Mouse (Mus musculus) liver, embryonic 14.5 days (tissue): Measurements from ENCODE around the gene Tnfaip8l1. TPM values are rescaled to one million over a fixed set of nuclear protein-coding genes. Genes with fewer than 3 reads are reported as not detected.

Experiments used
- ATAC-seq: fragments of 200-750 bp; cut with Nextera tagmentation; 2 replicates; pipeline ENCODE4 v1.8.0; 2017; ENCODE audit warnings: moderate number of reproducible peaks, mild to moderate bottlenecking, moderate library complexity; ENCODE audit not compliant: insufficient read depth
- DNase-seq, 3 experiments: peaks; one replicate each; pipeline ENCODE4 v3.0.0-alpha.2; 2012 to 2013; ENCODE audit warnings: low read depth in 3 of 3, low spot score in 3 of 3
- H3K27ac ChIP-seq: fragments of 300-500 bp; sonication (generic); 2 replicates; pipeline ENCODE4 v1.5.1; 2014; ENCODE audit warnings: moderate library complexity, mild to moderate bottlenecking, control low read depth, inconsistent platforms
- H3K27me3 ChIP-seq: fragments of 300-500 bp; sonication (generic); 2 replicates; pipeline ENCODE4 v1.6.1; 2014; ENCODE audit warnings: mild to moderate bottlenecking, low read length, moderate library complexity; ENCODE audit not compliant: control insufficient read depth, insufficient read depth
- H3K36me3 ChIP-seq: fragments of 300-500 bp; sonication (generic); replicated peaks from 2 replicates; pipeline ENCODE4 v1.6.1; 2014; ENCODE audit warnings: low read depth; ENCODE audit not compliant: control insufficient read depth, insufficient read depth
- H3K4me1 ChIP-seq, 2 experiments: fragments of 200-500 bp in 1 of 2; fragments of 300-500 bp in 1 of 2; sonication (generic) in 1 of 2; replicated peaks; 2 replicates each; pipeline ENCODE4 v1.6.1; 2012 to 2014; ENCODE audit warnings: antibody characterized with exemption in 1 of 2, inconsistent platforms in 1 of 2, low read length in 1 of 2; ENCODE audit not compliant: control insufficient read depth in 2 of 2, insufficient read depth in 2 of 2
- H3K4me2 ChIP-seq: fragments of 300-500 bp; sonication (generic); 2 replicates; pipeline ENCODE4 v1.6.1; 2014; ENCODE audit warnings: low read depth, mild to moderate bottlenecking, control low read depth, moderate library complexity
- H3K4me3 ChIP-seq, 2 experiments: fragments of 200-500 bp in 1 of 2; fragments of 300-500 bp in 1 of 2; sonication (generic) in 1 of 2; 2 replicates each; pipeline ENCODE4 v1.5.1; 2012 to 2014; ENCODE audit warnings: low read depth in 2 of 2, low read length in 2 of 2, mild to moderate bottlenecking in 2 of 2, control low read depth in 1 of 2, inconsistent platforms in 1 of 2, moderate library complexity in 1 of 2; ENCODE audit not compliant: insufficient read depth in 1 of 2
- H3K9ac ChIP-seq: fragments of 300-500 bp; sonication (generic); replicated peaks from 2 replicates; pipeline ENCODE4 v1.6.1; 2014; ENCODE audit warnings: mild to moderate bottlenecking, control low read depth, moderate library complexity
- H3K9me3 ChIP-seq: fragments of 300-500 bp; sonication (generic); 2 replicates; pipeline ENCODE4 v1.6.1; 2016; ENCODE audit warnings: low read length, mixed read lengths; ENCODE audit not compliant: control insufficient read depth
- CTCF ChIP-seq: IDR thresholded peaks from 2 replicates; pipeline ENCODE4 v1.5.1; 2016; ENCODE audit warnings: antibody characterized with exemption, low read depth, control low read depth
- EP300 ChIP-seq: IDR thresholded peaks from 2 replicates; pipeline ENCODE4 v1.6.1; 2016; ENCODE audit warnings: antibody characterized with exemption, low read depth
- WGBS: fragments of 180-500 bp; shearing (Covaris S2); extraction: QIAGEN DNeasy Blood & Tissue Kit; methylation state at CpG from one replicate; pipeline ENCODE4 v1.1.7; 2014; ENCODE audit not compliant: insufficient replicate concordance; 5-methylcytosine and 5-hydroxymethylcytosine counted together
- polyA plus RNA-seq, 2 experiments: library from polyadenylated mRNA; depleted of rRNA in 1 of 2; stranded (reverse) in 1 of 2; unstranded in 1 of 2; fragments of >200 nt; fragmentation: Nextera tagmentation in 1 of 2; extraction: Ambion mirVana in 1 of 2; gene quantifications; 2 replicates each; pipeline versions ENCODE4 v1.2.1 to v1.2.3; 2012 to 2014

The Tnfaip8l1 gene
- 1.5 and 1.8 TPM in 2 replicates for polyA plus RNA-seq (2012; rRNA removed)
- polyA plus RNA-seq (2014; fragmentation: Nextera tagmentation; extraction: Ambion mirVana): 2.4 and 2.7 TPM in 2 replicates

GRCm38 (mm10) chr17:56162231-56162774, at the start of gene Tnfaip8l1:
Tnfaip8l1 (plus strand) TSS chr17:56162477.
- Histone ChIP-seq H3K9ac (peak within 1 kb of the TSS; percentile 14; the same call in 1 of the 2 replicates), H3K36me3 (no peaks in the 10 kb centered on the region), H3K4me2 (peak within 1 kb of the TSS; percentile 71), H3K27me3 (no peaks in the 10 kb centered on the region), H3K27ac (no peak within 1 kb of the TSS), H3K4me1 (peaks cover 0 to 9% of the 10 kb centered on the region in 2 experiments; a peak in 2 of 4 replicates), H3K9me3 (no peaks in the 10 kb centered on the region), H3K4me3 (peak within 1 kb of the TSS; percentile 38 to 59)
- WGBS: 2% methylated on average over 30 of the region's 30 CpGs
- TF ChIP-seq CTCF (peak; percentile 17; the same call in 1 of the 2 replicates), EP300 (no peak)
- DNase-seq (peak; percentile 83 to 86 (median 85)), ATAC-seq (peak; percentile 98)

- DNase-seq (no peak), ATAC-seq (no peak)
- H3K9me3 ChIP-seq: no peaks in the 10 kb centered on the region
- TF ChIP-seq CTCF: no peak
- no peak for TF ChIP-seq EP300
- H3K4me2 ChIP-seq: no peak overlapping the region
- H3K27me3 ChIP-seq: no peaks in the 10 kb centered on the region; the same call in 1 of the 2 replicates
- H3K27ac ChIP-seq: no peak overlapping the region
- WGBS: 52% methylated on average over 3 of the region's 3 CpGs
- no peak overlapping the region for H3K4me3 ChIP-seq
- no peak overlapping the region for H3K9ac ChIP-seq
- no peaks in the 10 kb centered on the region for H3K4me1 ChIP-seq
- no peaks in the 10 kb centered on the region for H3K36me3 ChIP-seq
These were observed 49.5 kb upstream of the Tnfaip8l1 start for GRCm38 (mm10) chr17:56112743-56113142.

GRCm38 (mm10) chr17:56116193-56116592, 46.1 kb upstream of the Tnfaip8l1 start:
- Histone ChIP-seq H3K27ac (no peak overlapping the region), H3K27me3 (peaks cover 24% of the 10 kb centered on the region), H3K4me2 (no peak overlapping the region), H3K9me3 (no peaks in the 10 kb centered on the region), H3K4me3 (no peak overlapping the region), H3K36me3 (no peaks in the 10 kb centered on the region), H3K4me1 (no peaks in the 10 kb centered on the region), H3K9ac (no peak overlapping the region)
- TF ChIP-seq CTCF (no peak), EP300 (no peak)
- ATAC-seq: no peak
- WGBS: 50% methylated on average over 10 of the region's 10 CpGs
- no peak for DNase-seq

GRCm38 (mm10) chr17:56117251-56117710, 45.0 kb upstream of the Tnfaip8l1 start, which contains the start of gene Plin5:
Plin5 (minus strand) TSS chr17:56117596.
- no peaks in the 10 kb centered on the region for H3K36me3 ChIP-seq
- H3K9ac ChIP-seq: no peak within 1 kb of the TSS
- no peak for DNase-seq
- peaks cover under 1% of the 10 kb centered on the region; the same call in 1 of the 2 replicates for H3K9me3 ChIP-seq
- no peak for TF ChIP-seq CTCF
- TF ChIP-seq EP300: no peak
- no peak within 1 kb of the TSS for H3K27ac ChIP-seq
- peaks cover 31% of the 10 kb centered on the region for H3K27me3 ChIP-seq
- WGBS: 2% methylated on average over 27 of the region's 27 CpGs
- H3K4me1 ChIP-seq: no peaks in the 10 kb centered on the region
- peak within 1 kb of the TSS; percentile 51 for H3K4me2 ChIP-seq
- peak within 1 kb of the TSS in 1 of 2 experiments; percentile 29; a peak in 1 of 4 replicates for H3K4me3 ChIP-seq
- peak; percentile 56 for ATAC-seq

- Histone ChIP-seq H3K27me3 (peaks cover 38% of the 10 kb centered on the region), H3K36me3 (no peaks in the 10 kb centered on the region), H3K9me3 (peaks cover 4% of the 10 kb centered on the region; the same call in 1 of the 2 replicates), H3K9ac (no peak overlapping the region), H3K4me1 (no peaks in the 10 kb centered on the region), H3K4me2 (no peak overlapping the region), H3K4me3 (no peak overlapping the region), H3K27ac (no peak overlapping the region)
- no peak for TF ChIP-seq CTCF
- TF ChIP-seq EP300: no peak
- 35% methylated on average over 12 of the region's 12 CpGs for WGBS
- DNase-seq: no peak
- no peak for ATAC-seq
These were observed 42.8 kb upstream of the Tnfaip8l1 start for GRCm38 (mm10) chr17:56119431-56119830.
